Mouse (Mus musculus): ENCODE results near the gene Mnx1.

Mnx1 gene

GRCm38 (mm10) chr5:29478208-29479197 lies at the start of gene Mnx1:
Gene Mnx1, minus strand, starts transcription at chr5:29478470.
- DNase-seq (ENCODE audit: low spot score in 2 of 2) = no peak

GRCm38 (mm10) chr5:29516432-29516831 lies 38.2 kb upstream of the Mnx1 start:
- no peak for DNase-seq (ENCODE audit: low spot score in 2 of 2)

- DNase-seq (ENCODE audit: low spot score in 2 of 2) = no peak
These were observed 37.6 kb upstream of the Mnx1 start for GRCm38 (mm10) chr5:29515888-29516287.

- DNase-seq (ENCODE audit: low spot score in 2 of 2) = no peak
These were observed 28.7 kb upstream of the Mnx1 start for GRCm38 (mm10) chr5:29507013-29507412.

- DNase-seq (ENCODE audit: low spot score in 2 of 2) = no peak
These were observed 9.1 kb upstream of the Mnx1 start for GRCm38 (mm10) chr5:29487321-29487720.

- DNase-seq (ENCODE audit: low spot score in 2 of 2) = no peak
These were observed 7.7 kb upstream of the Mnx1 start for GRCm38 (mm10) chr5:29485941-29486320.

GRCm38 (mm10) chr5:29484965-29485940 lies 7.0 kb upstream of the Mnx1 start:
- no peak for DNase-seq (ENCODE audit: low spot score in 2 of 2)

GRCm38 (mm10) chr5:29483801-29484200 lies 5.5 kb upstream of the Mnx1 start:
- DNase-seq (ENCODE audit: low spot score in 2 of 2) = no peak

- no peak for DNase-seq (ENCODE audit: low spot score in 2 of 2)
These were observed 926 bp upstream of the Mnx1 start for GRCm38 (mm10) chr5:29479198-29479593.

GRCm38 (mm10) chr5:29477474-29478207 lies 629 bp downstream of the Mnx1 start:
- no peak for DNase-seq (ENCODE audit: low spot score in 2 of 2)

GRCm38 (mm10) chr5:29476021-29476420 lies 2.2 kb downstream of the Mnx1 start:
- DNase-seq (ENCODE audit: low spot score in 2 of 2) = no peak

- no peak for DNase-seq (ENCODE audit: low spot score in 2 of 2)
These were observed 2.7 kb downstream of the Mnx1 start for GRCm38 (mm10) chr5:29475556-29475955.

GRCm38 (mm10) chr5:29475041-29475440 lies 3.2 kb downstream of the Mnx1 start:
- DNase-seq (ENCODE audit: low spot score in 2 of 2) = no peak

- no peak for DNase-seq (ENCODE audit: low spot score in 2 of 2)
These were observed 3.9 kb downstream of the Mnx1 start for GRCm38 (mm10) chr5:29474246-29474960.

GRCm38 (mm10) chr5:29473551-29474245 lies 4.6 kb downstream of the Mnx1 start:
- DNase-seq (ENCODE audit: low spot score in 2 of 2) = no peak

- no peak for DNase-seq (ENCODE audit: low spot score in 2 of 2)
These were observed 6.2 kb downstream of the Mnx1 start for GRCm38 (mm10) chr5:29471855-29472665.

- no peak for DNase-seq (ENCODE audit: low spot score in 2 of 2)
These were observed 6.9 kb downstream of the Mnx1 start for GRCm38 (mm10) chr5:29471396-29471795.

GRCm38 (mm10) chr5:29470851-29471394 lies 7.3 kb downstream of the Mnx1 start:
- DNase-seq (ENCODE audit: low spot score in 2 of 2) = no peak

GRCm38 (mm10) chr5:29470271-29470670 lies 8.0 kb downstream of the Mnx1 start:
- no peak for DNase-seq (ENCODE audit: low spot score in 2 of 2)

Data from spleen, postnatal 14 days (tissue).